Mouse (Mus musculus) neutrophil, adult 5-6 weeks (primary cell): ENCODE results near the gene Gm9857. TPM values are rescaled to one million over a fixed set of nuclear protein-coding genes. Genes with fewer than 3 reads are reported as not detected.
A peak's percentile ranks its signal among the peaks of the same experiment; 100 is the strongest.

Source experiments
- ATAC-seq: fragments of 151-379, 151-347 bp; 2 replicates; pipeline ENCODE4 v1.8.0; 2017; ENCODE audit warnings: mild to moderate bottlenecking, moderate TSS enrichment; ENCODE audit not compliant: insufficient number of reproducible peaks, poor library complexity, low FRiP score, severe bottlenecking; ENCODE audit errors: extremely low read depth
- total RNA-seq: library from RNA; stranded (forward); fragments of 200-1000 nt; gene quantifications from 2 replicates; pipeline ENCODE4 v1.2.3, GENCODE M21; 2017

Gm9857 gene
- not detected in 2 replicates for total RNA-seq

- ATAC-seq: no peak
Observed at GRCm38 (mm10) chr3:108940001-108940633, at the start of gene Gm9857. Gene Gm9857, minus strand, starts transcription at chr3:108940445.

DNA sequence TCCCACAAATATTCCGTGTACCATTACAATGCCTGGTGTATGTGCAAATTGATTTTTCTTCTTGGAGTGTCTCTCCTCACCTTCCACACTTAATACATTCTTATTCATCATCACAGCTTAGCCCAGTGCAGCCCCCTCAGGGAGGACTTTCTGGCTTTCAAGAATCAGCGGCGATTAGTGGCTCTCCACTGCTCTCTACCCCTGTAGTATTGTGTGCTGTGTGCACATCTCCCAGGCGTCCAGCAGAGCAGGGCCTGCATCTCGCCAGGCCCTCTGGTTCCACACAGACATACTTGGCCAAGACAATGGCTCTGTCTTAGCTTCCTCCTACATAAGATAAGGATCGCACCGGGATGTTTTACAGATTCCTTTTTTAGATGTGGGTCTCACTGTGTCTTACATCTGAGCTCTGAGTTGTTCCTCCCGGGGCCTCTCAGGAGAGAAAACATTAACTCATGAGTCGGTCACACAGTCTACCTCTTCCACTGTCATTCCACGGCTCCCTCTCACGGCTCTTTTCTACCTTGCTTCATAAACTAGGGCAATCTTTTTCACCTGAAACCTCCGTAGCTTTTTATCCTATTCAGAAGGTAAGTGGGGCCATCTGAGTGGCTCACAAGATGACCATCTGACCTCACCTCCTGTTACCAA lies 46.9 kb upstream of the Gm9857 start:
- ATAC-seq: no peak

GRCm38 (mm10) chr3:108986534-108986933 lies 46.3 kb upstream of the Gm9857 start:
- no peak for ATAC-seq

DNA sequence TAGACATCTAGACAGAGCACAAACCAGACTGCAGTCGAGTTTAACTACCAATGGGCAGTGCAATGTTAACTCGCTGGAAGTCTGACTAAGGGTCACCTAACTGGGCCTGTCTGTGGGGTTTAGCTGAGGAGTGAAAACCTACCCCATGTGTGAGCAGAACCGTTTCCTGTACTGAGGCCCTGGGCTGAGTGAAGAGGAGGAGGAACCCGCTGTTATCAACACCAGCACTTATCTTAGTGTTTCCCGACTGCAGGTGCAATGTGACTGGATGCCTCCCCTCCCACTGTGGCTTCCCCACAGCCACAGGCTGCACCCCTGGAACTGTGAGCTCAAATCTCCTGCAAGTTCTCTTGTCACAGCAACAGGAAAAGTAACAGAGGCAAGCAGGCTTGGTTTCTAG lies 43.7 kb upstream of the Gm9857 start:
- no peak for ATAC-seq

GRCm38 (mm10) chr3:108981946-108982345 lies 41.7 kb upstream of the Gm9857 start:
- ATAC-seq: no peak

- 0 out of 2 replicates have a peak, but pooled peaks have one; percentile 32 for ATAC-seq
Observed at GRCm38 (mm10) chr3:108977340-108978030, 37.2 kb upstream of the Gm9857 start.

DNA sequence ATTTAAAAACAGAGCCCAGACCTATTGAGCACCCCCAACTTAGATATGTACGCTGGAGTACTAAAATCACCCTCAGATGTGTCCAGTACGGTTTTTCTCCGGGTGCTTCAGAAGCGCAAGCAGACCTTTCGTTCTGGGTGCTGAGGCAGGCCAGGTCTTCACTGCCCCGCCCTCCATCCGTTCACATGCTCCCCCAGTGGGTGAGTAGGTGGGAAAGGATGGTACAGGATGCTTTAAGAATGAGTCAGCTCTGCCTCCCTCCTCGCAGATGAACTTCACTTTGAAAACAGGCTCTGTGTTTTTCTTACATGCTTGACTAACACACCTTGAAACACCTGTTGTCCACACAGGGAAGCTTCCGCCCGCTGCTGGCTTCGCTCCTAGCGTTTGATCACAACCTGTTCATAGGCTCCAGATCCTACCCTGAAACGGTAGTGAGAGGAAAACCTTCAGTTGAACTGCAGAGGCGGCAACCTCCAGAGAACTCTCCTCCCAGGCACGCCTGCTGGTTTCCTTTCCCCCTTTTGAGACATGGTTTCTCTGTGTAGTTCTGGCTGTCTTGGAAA lies 34.8 kb upstream of the Gm9857 start:
- ATAC-seq: no peak

- ATAC-seq: no peak
Observed at GRCm38 (mm10) chr3:108973980-108974660, 33.9 kb upstream of the Gm9857 start.

DNA sequence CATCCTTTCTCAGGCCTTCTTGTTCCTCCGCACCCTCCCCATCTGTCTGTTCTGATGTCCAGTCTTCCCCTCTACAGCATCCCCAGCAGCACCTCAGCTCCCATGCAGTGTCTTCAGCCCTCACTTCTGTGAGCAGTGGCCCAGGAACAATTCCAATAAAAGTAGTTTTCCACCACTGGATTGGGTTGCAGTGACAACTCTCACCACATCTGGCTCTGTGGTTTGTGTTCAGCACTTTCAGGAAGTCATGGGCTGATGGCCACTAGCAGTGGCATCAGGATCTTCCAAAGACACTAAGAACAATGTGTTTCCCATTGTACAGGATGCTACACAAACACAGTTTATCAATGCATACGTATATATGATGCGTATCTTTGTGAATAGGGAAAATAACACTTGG lies 25.8 kb upstream of the Gm9857 start:
- ATAC-seq: no peak

DNA sequence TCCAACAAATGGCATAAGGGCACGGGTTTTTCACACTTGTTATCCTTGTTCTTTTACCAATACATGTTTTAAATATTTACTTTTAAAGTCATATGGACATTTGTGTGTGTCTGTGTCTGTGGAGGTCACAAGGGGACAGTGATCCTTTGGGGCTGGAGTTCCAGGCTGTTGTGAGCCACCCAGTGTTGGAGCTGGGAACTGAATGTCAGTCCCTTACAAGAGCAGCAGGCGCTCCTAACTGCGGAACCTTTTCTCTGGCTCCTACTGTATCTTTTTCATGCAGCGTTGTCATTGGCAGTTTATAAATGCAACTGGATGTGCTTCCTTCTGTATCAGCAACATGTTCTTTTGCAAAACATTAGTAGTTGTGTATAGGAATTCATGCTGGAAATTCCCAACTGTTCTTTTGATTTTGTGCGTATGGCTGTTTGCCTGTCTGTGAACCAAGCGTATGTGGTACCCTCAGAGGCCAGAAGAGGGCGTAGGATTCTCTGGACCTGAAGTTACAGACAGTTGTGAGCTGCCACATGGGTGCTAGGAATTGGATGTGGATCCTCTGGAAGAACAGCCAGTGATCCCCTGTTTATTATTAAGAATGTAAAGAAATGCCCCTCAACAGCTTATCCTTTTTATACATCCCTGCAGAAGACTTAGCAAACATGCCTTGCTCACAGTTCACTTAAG lies 24.3 kb upstream of the Gm9857 start:
- ATAC-seq: no peak

DNA sequence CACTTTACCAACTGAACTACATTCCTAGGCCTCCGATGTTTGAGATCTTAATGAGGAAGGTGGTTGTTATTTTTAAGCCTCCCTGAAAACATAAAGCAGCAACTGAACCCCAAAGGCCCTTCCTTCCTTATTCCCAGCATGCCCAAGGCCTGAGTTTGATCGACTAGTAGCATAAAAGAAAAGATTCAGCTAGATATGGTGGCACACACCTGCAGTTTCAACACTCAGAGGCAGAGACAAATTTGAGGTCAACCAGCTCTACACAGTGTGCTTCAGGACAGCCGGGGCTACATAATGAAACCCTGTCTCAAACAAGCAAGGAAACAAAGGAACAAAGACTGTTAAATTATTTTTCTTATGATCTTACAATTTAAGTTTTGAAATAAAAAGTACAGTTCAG lies 23.5 kb upstream of the Gm9857 start:
- no peak for ATAC-seq

- ATAC-seq: no peak
Observed at GRCm38 (mm10) chr3:108963278-108963677, 23.0 kb upstream of the Gm9857 start.

DNA sequence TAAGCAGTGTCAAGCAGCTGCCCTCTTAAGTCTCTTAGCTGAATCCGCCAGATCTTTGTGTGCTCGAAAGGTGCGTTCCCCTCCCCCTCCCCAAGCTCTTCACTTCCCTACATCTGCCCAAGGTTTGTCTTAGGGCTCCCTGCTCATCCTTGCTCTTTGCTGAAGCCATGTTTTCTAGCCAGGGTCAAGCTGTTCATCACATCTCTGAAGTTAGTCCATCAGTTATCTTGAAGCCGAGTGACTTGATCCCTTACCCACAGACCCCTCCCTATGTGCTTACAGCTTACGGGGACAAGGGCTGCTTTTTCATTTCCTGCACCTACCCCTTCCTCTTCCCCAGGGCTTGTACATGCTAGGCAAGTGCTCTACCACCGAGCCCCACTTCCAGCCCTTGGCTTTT lies 21.4 kb upstream of the Gm9857 start:
- no peak for ATAC-seq

DNA sequence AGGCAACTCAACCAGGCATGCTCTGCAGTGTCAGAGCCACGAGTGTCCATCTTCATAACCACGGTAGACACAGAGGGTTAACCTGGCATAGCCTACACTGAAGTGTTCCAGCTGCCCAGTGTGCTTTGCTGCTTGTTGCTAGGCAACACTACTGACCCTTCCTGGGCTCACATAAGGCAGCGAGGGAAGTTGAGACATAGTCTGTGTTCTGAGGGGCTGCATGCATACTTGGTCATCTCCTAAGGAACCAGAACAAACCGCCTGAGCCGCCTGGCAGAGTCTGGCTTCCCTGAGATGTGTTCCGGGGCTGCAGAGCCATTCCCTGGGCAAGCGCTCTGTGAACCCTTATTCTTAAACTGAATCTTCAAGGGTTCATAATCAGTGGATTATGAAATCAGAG lies 21.0 kb upstream of the Gm9857 start:
- ATAC-seq: no peak

DNA sequence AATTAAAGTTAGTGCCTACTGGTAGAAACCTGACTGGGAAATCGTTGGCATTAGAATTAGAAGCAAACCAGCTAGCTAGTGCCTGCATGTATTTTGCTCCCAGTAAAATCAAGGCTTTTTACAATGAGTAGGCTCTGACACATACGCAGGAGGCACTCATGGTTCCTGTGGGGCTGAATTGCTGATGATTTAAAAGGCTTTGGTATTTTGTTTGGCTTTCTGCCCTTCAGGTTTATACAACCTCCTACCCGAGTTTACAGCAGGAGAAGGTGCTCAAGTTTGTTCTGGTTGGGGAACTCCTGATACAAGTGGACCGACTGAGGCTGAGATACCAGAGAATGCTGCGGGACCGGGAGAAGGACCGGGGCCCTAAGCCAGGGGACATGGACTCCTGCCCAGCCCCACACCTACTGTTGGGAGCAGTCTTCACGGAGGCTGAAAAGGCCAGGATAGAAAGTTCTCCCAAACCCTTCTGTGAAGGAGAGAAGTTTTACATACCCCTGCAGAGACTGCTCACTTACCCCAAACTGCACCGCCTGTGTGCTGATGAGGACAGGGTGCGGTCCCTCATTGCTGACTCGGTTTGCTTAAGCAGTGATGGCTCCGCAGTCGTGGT lies 19.5 kb upstream of the Gm9857 start:
- ATAC-seq: 0 out of 2 replicates have a peak, but pooled peaks have one; percentile 3

- ATAC-seq: no peak
Observed at GRCm38 (mm10) chr3:108957976-108958375, 17.7 kb upstream of the Gm9857 start.

DNA sequence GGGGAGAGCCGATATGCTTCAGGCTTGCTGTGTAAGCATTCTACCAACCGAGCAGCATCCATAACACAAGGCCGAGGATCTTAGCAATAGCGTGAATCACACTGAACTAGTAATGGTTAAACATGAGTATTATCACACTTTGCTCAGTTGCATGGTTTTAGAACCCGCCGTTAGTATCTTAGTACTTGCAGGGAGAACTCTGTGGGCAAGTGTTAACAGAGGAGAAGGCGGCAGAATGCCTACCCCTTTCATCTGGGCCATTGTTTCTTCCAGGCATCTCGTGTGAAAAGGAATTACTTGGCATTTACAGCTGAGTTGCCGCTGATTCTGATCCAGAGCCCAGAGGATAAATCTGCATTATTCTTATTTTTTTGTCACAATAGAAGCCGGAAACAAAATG lies 751 bp upstream of the Gm9857 start:
- ATAC-seq: no peak

- ATAC-seq: no peak
Observed at GRCm38 (mm10) chr3:108939573-108939972, 672 bp downstream of the Gm9857 start, which contains the start of gene Henmt1. Gene Henmt1, plus strand, starts transcription at chr3:108939873.
